Mouse (Mus musculus) hindbrain, postnatal 0 days (tissue): ENCODE data around the gene Ube2i. TPM values are rescaled to one million over a fixed set of nuclear protein-coding genes. Genes with fewer than 3 reads are reported as not detected.

Experiments used
- ATAC-seq: fragments of 200-750 bp; cut with Nextera tagmentation; 2 replicates; pipeline ENCODE4 v1.8.0; 2017; ENCODE audit warnings: mild to moderate bottlenecking, moderate TSS enrichment, moderate library complexity
- DNase-seq: peaks from one replicate; pipeline ENCODE4 v3.0.0-alpha.2; 2015; ENCODE audit warnings: low spot score
- H3K27ac ChIP-seq: fragments of 300-500 bp; sonication (generic); 2 replicates; pipeline ENCODE4 v1.5.1; 2014; ENCODE audit warnings: mild to moderate bottlenecking
- H3K27me3 ChIP-seq: fragments of 300-500 bp; sonication (generic); 2 replicates; pipeline ENCODE4 v1.6.1; 2014; ENCODE audit warnings: low read length, mixed read lengths; ENCODE audit not compliant: insufficient read depth
- H3K36me3 ChIP-seq: fragments of 300-500 bp; sonication (generic); 2 replicates; pipeline ENCODE4 v1.6.1; 2014; ENCODE audit warnings: low read length, mixed read lengths; ENCODE audit not compliant: insufficient read depth
- H3K4me1 ChIP-seq: fragments of 300-500 bp; sonication (generic); 2 replicates; pipeline ENCODE4 v1.6.1; 2014; ENCODE audit warnings: antibody characterized with exemption, low read length, mixed read lengths; ENCODE audit not compliant: insufficient read depth
- H3K4me2 ChIP-seq: fragments of 300-500 bp; sonication (generic); 2 replicates; pipeline ENCODE4 v1.6.1; 2014; ENCODE audit warnings: low read depth, mild to moderate bottlenecking, low read length, moderate library complexity, mixed read lengths
- H3K4me3 ChIP-seq: fragments of 300-500 bp; sonication (generic); 2 replicates; pipeline ENCODE4 v1.5.1; 2014; ENCODE audit warnings: low read length
- H3K9ac ChIP-seq: fragments of 300-500 bp; sonication (generic); replicated peaks from 2 replicates; pipeline ENCODE4 v1.6.1; 2014; ENCODE audit warnings: mild to moderate bottlenecking, low read length, moderate library complexity, mixed read lengths
- H3K9me3 ChIP-seq: fragments of 300-500 bp; sonication (generic); 2 replicates; pipeline ENCODE4 v1.6.1; 2016; ENCODE audit warnings: low read length, mixed read lengths
- CTCF ChIP-seq: IDR thresholded peaks from 2 replicates; pipeline ENCODE4 v1.5.1; 2016; ENCODE audit warnings: antibody characterized with exemption, control low read depth, low read depth
- WGBS: fragments of 180-500 bp; shearing (Covaris S2); extraction: QIAGEN DNeasy Blood & Tissue Kit; methylation state at CpG from one replicate; pipeline ENCODE4 v1.1.7; 2014; 5-methylcytosine and 5-hydroxymethylcytosine counted together
- polyA plus RNA-seq: library from polyadenylated mRNA; unstranded; fragments of >200 nt; fragmentation: Nextera tagmentation; extraction: Ambion mirVana; gene quantifications from 2 replicates; pipeline ENCODE4 v1.2.1, GENCODE M21; 2015
- total RNA-seq: library from RNA; depleted of rRNA; stranded (reverse); fragments of >200 nt; gene quantifications from 2 replicates; pipeline ENCODE4 v1.2.3, GENCODE M21; 2014

Gene Ube2i
- total and polyA plus RNA-seq, 2 experiments from 2014 or later = 340 to 372 TPM

DNA sequence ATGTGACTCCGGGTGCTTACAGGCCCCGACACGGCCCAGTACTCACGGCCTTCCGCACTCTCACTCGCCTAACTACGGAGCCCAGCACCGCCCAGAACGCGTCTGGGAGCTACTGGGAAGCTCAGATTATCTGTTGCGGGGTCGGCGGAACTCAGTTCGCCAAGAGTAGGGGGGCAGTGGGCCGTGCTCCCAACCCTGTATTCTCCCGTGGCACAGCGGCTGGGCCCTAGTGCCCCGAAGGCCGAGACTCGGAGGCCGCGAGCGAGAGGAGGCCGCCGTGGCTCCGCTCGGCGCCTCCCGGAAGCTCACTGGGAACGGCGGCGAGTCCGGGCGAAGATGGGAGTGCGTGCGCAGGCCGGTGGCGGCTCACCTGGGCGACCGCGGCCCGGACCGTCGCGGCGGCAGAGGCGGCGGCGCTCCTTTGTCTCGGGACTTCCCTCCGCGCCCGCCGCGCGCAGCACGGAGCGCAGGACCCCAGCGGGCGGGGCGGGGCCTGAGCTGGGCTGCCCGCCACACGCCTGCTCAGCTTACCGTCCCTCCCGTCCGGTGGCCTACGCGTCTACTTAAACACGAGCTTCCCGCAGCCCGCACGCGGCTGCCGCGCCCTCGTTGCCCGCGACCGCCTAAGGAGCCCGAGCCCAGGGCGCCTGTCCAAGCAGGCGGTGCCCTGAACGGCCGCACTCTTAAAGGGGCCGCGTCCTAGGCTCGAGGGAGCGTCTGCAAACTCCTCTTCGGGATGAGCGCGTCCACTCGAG lies 1.3 kb downstream of the Ube2i start:
- H3K9ac ChIP-seq = peak overlapping the region; percentile 96
- peak; percentile 92 for ATAC-seq
- H3K27ac ChIP-seq = peak overlapping the region; percentile 98
- WGBS = under 1% methylated on average over 77 of the region's 92 CpGs
- H3K4me2 ChIP-seq = peak overlapping the region; percentile 99
- H3K27me3 ChIP-seq = no peaks in the 10 kb centered on the region
- no peaks in the 10 kb centered on the region for H3K9me3 ChIP-seq
- H3K36me3 ChIP-seq = peaks cover 10% of the 10 kb centered on the region; the same call in 1 of the 2 replicates
- TF ChIP-seq CTCF = no peak
- H3K4me3 ChIP-seq = peak overlapping the region; percentile 82
- peak; percentile 93 for DNase-seq
- H3K4me1 ChIP-seq = peaks cover 23% of the 10 kb centered on the region

DNA sequence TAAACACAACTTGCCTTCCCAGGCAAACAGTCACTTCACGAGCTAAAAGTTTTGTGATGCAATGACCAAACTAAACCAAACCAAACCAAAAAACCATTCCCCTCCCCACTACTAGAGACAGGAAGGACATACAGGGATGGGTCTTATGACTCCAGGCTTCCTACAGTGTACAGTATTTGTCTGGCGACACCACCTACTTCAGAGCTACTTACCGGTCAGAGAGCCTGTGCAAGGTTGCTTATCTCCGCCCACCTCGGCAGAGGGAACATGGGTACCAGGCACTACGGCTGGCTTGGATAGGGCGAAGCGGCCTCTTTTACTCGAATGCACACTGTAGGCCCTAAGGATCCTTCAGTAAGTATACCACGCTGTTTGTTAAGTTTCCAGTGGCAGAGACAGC lies 2.1 kb downstream of the Ube2i start:
- no peaks in the 10 kb centered on the region for H3K27me3 ChIP-seq
- ATAC-seq (no peak), DNase-seq (no peak)
- peak overlapping the region; percentile 96 for H3K9ac ChIP-seq
- no peaks in the 10 kb centered on the region for H3K9me3 ChIP-seq
- under 1% methylated on average over 10 of the region's 10 CpGs for WGBS
- 0 out of 2 replicates have a peak, but pooled peaks have one; percentile 13 for TF ChIP-seq CTCF
- H3K36me3 ChIP-seq = peaks cover 18% of the 10 kb centered on the region
- H3K4me2 ChIP-seq = peak overlapping the region; percentile 99
- peak overlapping the region; percentile 98 for H3K27ac ChIP-seq
- H3K4me1 ChIP-seq = peaks cover 23% of the 10 kb centered on the region
- H3K4me3 ChIP-seq = peak overlapping the region; percentile 82

DNA sequence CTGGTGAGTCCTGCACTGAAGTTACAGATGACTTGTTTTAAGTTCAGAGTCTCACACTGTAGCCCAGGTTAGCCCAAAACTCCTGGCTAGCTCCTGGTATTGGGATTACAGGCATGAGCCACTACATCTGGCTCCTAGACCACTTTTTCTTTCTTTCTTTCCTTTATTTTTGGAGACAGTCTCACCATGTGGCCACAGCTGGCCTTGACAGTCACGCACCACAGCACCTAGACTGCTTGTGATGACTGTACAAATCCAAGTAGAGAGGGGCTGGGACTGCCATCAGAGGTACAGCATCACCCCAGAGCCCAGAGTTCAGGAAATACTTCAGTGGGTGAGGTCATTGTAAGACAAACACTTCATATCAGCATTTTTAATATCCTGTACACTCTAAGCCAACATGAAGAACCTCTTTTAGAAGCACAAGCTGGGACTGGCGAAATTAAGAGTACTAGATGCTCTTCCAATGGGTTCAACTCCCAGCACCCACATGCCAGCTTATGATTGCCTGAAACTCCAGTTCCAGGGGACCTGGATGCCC lies 3.6 kb downstream of the Ube2i start:
- TF ChIP-seq CTCF = no peak
- Histone ChIP-seq H3K9ac (peak overlapping the region; percentile 96; the same call in 1 of the 2 replicates), H3K9me3 (no peaks in the 10 kb centered on the region), H3K36me3 (peaks cover 33% of the 10 kb centered on the region), H3K4me2 (peak overlapping the region; percentile 99), H3K27me3 (no peaks in the 10 kb centered on the region), H3K4me3 (no peak overlapping the region), H3K4me1 (peaks cover 23% of the 10 kb centered on the region), H3K27ac (no peak overlapping the region)
- no peak for ATAC-seq
- DNase-seq = no peak
- 74% methylated on average over 2 of the region's 2 CpGs for WGBS

DNA sequence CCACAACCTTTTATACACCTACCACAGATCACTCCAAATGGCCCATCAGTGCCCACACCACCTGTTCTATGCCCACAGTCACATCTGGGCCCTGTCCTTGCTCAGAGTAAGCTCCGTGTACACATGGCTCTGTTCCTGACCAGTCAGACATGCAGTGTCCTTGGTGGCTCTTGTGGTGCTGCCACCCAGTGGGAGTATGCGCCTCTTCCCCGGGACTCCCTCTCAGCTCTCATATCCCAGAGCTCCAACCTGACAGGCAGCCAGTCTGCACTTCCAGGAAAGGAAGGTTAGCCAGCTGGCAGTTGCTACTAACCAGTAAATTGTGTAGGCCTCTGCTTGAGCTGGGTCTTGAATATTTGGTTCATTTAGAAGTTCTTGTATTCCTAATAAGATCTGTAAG lies 10.0 kb downstream of the Ube2i start:
- peak; percentile 20 for DNase-seq
- H3K4me1 ChIP-seq = no peaks in the 10 kb centered on the region
- no peak overlapping the region for H3K9ac ChIP-seq
- 64% methylated on average over 3 of the region's 3 CpGs for WGBS
- H3K27ac ChIP-seq = no peak overlapping the region
- H3K27me3 ChIP-seq = no peaks in the 10 kb centered on the region
- ATAC-seq = no peak
- H3K9me3 ChIP-seq = no peaks in the 10 kb centered on the region
- H3K4me2 ChIP-seq = no peak overlapping the region
- H3K4me3 ChIP-seq = no peak overlapping the region
- TF ChIP-seq CTCF = peak; percentile 55
- peaks cover 69% of the 10 kb centered on the region for H3K36me3 ChIP-seq

GRCm38 (mm10) chr17:25257804-25258261 lies 16.6 kb downstream of the Ube2i start:
- DNase-seq = peak; percentile 39
- no peak overlapping the region for H3K9ac ChIP-seq
- no peaks in the 10 kb centered on the region for H3K27me3 ChIP-seq

DNA sequence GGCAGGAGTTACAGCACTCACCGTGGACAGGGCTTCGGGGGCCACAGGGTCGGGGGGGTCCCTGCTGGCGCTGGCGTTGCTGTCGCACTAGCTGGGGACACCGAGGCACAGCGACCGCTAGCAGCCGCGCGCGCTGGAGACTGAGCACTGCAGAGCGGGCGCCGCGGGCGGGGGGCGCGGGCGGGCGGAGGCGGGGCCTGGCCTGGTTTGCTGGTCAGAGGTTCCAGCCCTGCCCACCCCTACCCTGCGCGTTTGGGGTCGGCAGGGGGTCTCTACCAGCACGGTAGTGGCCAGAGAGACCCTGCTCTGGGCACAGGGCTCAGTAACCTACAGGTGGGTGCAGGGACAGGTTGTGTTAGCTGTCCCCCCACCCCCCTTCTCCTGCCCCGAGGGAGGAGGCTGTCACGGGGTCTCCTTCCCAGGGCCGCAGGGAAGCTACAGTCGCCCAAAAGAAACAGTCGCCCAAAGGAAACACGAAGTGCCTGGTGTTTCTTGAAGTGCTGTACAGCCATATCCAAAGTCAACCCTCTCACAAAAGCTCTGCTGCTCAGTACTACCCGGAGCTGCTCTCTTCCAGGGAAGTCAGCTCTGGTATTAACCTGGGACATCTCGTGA lies 18.2 kb downstream of the Ube2i start, which contains the start of gene Baiap3:
Gene Baiap3, minus strand, starts transcription at position 225 of the 615 bp plus-strand sequence.
- Histone ChIP-seq H3K4me1 (peaks cover 21% of the 10 kb centered on the region), H3K4me2 (peak within 1 kb of the TSS; percentile 50)
- WGBS = 4% methylated on average over 35 of the region's 35 CpGs

More at GRCm38 (mm10) chr17:25257804-25258261, 16.6 kb downstream of the Ube2i start:
- H3K4me2 ChIP-seq = no peak overlapping the region
- peaks cover 6% of the 10 kb centered on the region for H3K36me3 ChIP-seq
- no peak for TF ChIP-seq CTCF
- no peak overlapping the region for H3K4me3 ChIP-seq
- no peak overlapping the region for H3K27ac ChIP-seq
- no peak for ATAC-seq
- H3K4me1 ChIP-seq = peaks cover 15% of the 10 kb centered on the region
- 51% methylated on average over 6 of the region's 6 CpGs for WGBS
- H3K9me3 ChIP-seq = no peaks in the 10 kb centered on the region

More for the DNA sequence above, 18.2 kb downstream of the Ube2i start, which contains the start of gene Baiap3:
- ATAC-seq = peak; percentile 42; the same call in 1 of the 2 replicates
- no peak within 1 kb of the TSS for H3K27ac ChIP-seq
- H3K27me3 ChIP-seq = no peaks in the 10 kb centered on the region
- no peaks in the 10 kb centered on the region for H3K9me3 ChIP-seq
- no peak for TF ChIP-seq CTCF
- no peaks in the 10 kb centered on the region for H3K36me3 ChIP-seq
- peak within 1 kb of the TSS; percentile 23 for H3K4me3 ChIP-seq
- DNase-seq = peak; percentile 50
- peak within 1 kb of the TSS; percentile 31 for H3K9ac ChIP-seq
